Mouse (Mus musculus): ENCODE measurements at regions not wholly inside any gene's neighbourhood (a gene's known extent, or its start where the extent isn't known, plus 50 kb on each side); places are given as distances from the start of the nearest gene placed in this dataset.

GRCm38 (mm10) chr2:19716388-19716787, 58.8 kb downstream of the Otud1 start:
- TF ChIP-seq CTCF (IDR thresholded peaks at IDR 0.05; ENCODE audit: borderline replicate concordance, insufficient read depth, low read length), result no peak
- no peak for TF ChIP-seq POLR2A (IDR thresholded peaks at IDR 0.05; ENCODE audit: low read depth, low read length)
